Mouse (Mus musculus) heart, postnatal 0 days (tissue): ENCODE measurements at regions not wholly inside any gene's neighbourhood (a gene's known extent, or its start where the extent isn't known, plus 50 kb on each side); places are given as distances from the start of the nearest gene placed in this dataset.

Source experiments
- ATAC-seq: fragments of 200-750 bp; cut with Nextera tagmentation; 2 replicates; pipeline ENCODE4 v1.8.0; 2017; ENCODE audit warnings: low read depth, moderate number of reproducible peaks, moderate library complexity; ENCODE audit not compliant: insufficient read depth
- DNase-seq: peaks from one replicate; pipeline ENCODE4 v3.0.0-alpha.2; 2016; ENCODE audit warnings: low spot score
- H3K27ac ChIP-seq: fragments of 300-500 bp; sonication (generic); 2 replicates; pipeline ENCODE4 v1.5.1; 2014; ENCODE audit warnings: low read depth, mild to moderate bottlenecking
- H3K27me3 ChIP-seq: fragments of 300-500 bp; sonication (generic); 2 replicates; pipeline ENCODE4 v1.6.1; 2014; ENCODE audit warnings: low read length, mixed read lengths; ENCODE audit not compliant: control insufficient read depth, insufficient read depth
- H3K36me3 ChIP-seq: fragments of 300-500 bp; sonication (generic); replicated peaks from 2 replicates; pipeline ENCODE4 v1.6.1; 2014; ENCODE audit warnings: low read length, mixed read lengths; ENCODE audit not compliant: control insufficient read depth, insufficient read depth
- H3K4me1 ChIP-seq: fragments of 300-500 bp; sonication (generic); 2 replicates; pipeline ENCODE4 v1.6.1; 2014; ENCODE audit warnings: antibody characterized with exemption; ENCODE audit not compliant: control insufficient read depth, insufficient read depth
- H3K4me2 ChIP-seq: fragments of 300-500 bp; sonication (generic); 2 replicates; pipeline ENCODE4 v1.6.1; 2014; ENCODE audit warnings: low read depth, mild to moderate bottlenecking, low read length, moderate library complexity
- H3K4me3 ChIP-seq: fragments of 300-500 bp; sonication (generic); 2 replicates; pipeline ENCODE4 v1.5.1; 2014; ENCODE audit warnings: low read depth, low read length
- H3K9ac ChIP-seq: fragments of 300-500 bp; sonication (generic); replicated peaks from 2 replicates; pipeline ENCODE4 v1.6.1; 2014; ENCODE audit warnings: low read depth, low read length, mixed read lengths
- H3K9me3 ChIP-seq: fragments of 300-500 bp; sonication (generic); replicated peaks from 2 replicates; pipeline ENCODE4 v1.6.1; 2016; ENCODE audit warnings: low read length; ENCODE audit not compliant: control insufficient read depth
- CTCF ChIP-seq: IDR thresholded peaks from 2 replicates; pipeline ENCODE4 v1.5.1; 2016; ENCODE audit warnings: antibody characterized with exemption, control low read depth, low read depth
- EP300 ChIP-seq: IDR thresholded peaks from 2 replicates; pipeline ENCODE4 v1.6.1; 2016; ENCODE audit warnings: antibody characterized with exemption, low read depth
- WGBS: fragments of 180-500 bp; shearing (Covaris S2); extraction: QIAGEN DNeasy Blood & Tissue Kit; methylation state at CpG from one replicate; pipeline ENCODE4 v1.1.7; 2014; 5-methylcytosine and 5-hydroxymethylcytosine counted together

DNA sequence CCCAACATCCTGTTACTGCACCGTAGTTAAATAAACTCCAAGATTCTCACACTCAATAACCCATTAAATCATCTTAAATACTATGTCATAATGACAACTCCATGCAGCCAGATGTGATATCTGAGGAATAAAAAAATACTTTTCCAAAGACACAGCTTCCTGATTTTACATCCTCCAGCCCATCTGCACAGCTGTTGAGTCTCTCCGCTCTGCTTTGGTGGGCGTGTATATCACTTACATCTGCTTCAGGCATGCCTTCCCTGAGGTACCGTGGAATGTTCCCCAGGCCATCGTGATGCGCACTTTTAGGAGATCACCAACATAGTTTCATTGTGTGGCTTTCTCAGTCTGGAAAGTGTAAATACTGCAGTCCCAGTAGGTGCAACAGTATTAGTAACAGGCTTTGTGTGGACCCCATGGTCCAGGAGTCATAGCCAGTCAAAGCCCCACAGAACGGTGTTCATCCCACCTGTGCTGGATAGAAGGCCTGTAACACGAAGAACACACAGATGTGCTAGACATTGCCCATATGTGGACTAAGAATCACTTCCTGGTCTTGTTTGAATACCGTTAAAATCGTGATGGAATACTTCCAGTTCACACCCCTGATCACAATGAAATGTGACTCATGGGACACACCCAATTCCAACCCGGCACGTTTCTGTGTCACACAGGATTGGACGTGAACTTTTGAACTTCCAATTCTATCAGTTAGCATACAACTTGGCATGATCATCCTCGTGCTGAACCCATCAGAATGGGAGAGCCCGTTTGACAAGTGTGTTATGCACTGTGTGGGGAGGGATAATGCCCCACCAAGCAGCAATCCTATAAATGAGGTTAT, 66.0 kb upstream of the Arrdc4 start:
- no peak for DNase-seq

DNA sequence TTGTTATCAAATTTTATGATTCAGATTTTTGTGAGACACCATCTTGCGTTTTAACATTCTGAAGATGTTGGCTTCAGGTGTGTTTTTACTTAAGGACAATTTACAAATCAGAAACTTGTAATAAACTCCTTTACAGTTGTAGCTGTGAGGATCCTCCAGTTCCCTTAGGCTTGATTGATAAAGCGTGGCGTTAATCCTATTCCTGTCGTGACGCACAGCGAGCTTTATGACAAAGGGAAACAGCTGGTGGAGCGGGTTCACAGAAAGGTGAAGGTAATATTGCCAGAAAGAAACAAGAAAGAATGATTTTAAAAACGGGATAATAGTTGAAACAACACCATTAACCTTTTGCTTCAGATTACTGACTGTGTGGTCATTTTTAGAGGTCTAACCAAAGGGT, 60.7 kb upstream of the Arrdc4 start:
- no peaks in the 10 kb centered on the region for H3K36me3 ChIP-seq
- no peak overlapping the region for H3K4me2 ChIP-seq
- no peak overlapping the region for H3K4me3 ChIP-seq
- TF ChIP-seq EP300 (no peak), CTCF (no peak)
- no peak overlapping the region for H3K9ac ChIP-seq
- DNase-seq (no peak), ATAC-seq (no peak)
- no peaks in the 10 kb centered on the region for H3K4me1 ChIP-seq
- 69% methylated on average over 8 of the region's 8 CpGs for WGBS
- H3K27me3 ChIP-seq: no peaks in the 10 kb centered on the region
- H3K27ac ChIP-seq: no peak overlapping the region
- no peaks in the 10 kb centered on the region for H3K9me3 ChIP-seq

More for the DNA sequence above, 66.0 kb upstream of the Arrdc4 start:
- no peak overlapping the region for H3K9ac ChIP-seq
- H3K36me3 ChIP-seq: no peaks in the 10 kb centered on the region
- no peak overlapping the region for H3K27ac ChIP-seq
- TF ChIP-seq EP300: no peak
- TF ChIP-seq CTCF: no peak
- no peaks in the 10 kb centered on the region for H3K27me3 ChIP-seq
- no peak overlapping the region for H3K4me3 ChIP-seq
- WGBS: 78% methylated on average over 15 of the region's 15 CpGs
- no peaks in the 10 kb centered on the region for H3K4me1 ChIP-seq
- H3K9me3 ChIP-seq: no peaks in the 10 kb centered on the region
- H3K4me2 ChIP-seq: no peak overlapping the region
- no peak for ATAC-seq
